Mouse (Mus musculus): Measurements from ENCODE around the gene Col4a5. TPM values are rescaled to one million over a fixed set of nuclear protein-coding genes. Genes with fewer than 3 reads are reported as not detected.

Col4a5 gene
- total RNA-seq, 2 experiments from 2014 or later = 3.4 to 3.9 TPM

Other genes starting within 250 kb of the Col4a5 start
- 1 to 10 TPM in 1 of 2 experiments, under 1 TPM in 1; 0.89 to 1.1 TPM for gene Col4a6, start 1.3 kb upstream of the Col4a5 start, total RNA-seq (2021)
- gene Irs4, start 249.9 kb downstream of the Col4a5 start, total RNA-seq (2021) = under 1 TPM; 0.05 to 0.22 TPM